Mouse (Mus musculus): ENCODE results near the gene BC017158. TPM values are rescaled to one million over a fixed set of nuclear protein-coding genes. Genes with fewer than 3 reads are reported as not detected.

BC017158 gene
- total RNA-seq (2021) (1 to 10 TPM; 6.2 to 6.5 TPM), polyA plus RNA-seq (2012; rRNA removed) (12.1 and 12.7 TPM in 2 replicates)
- long read RNA-seq, transcript BC017158-201 (13 exons, 2,627 nt) = major isoform, 6 of 8 reads
- long read RNA-seq, partial matches to known transcripts = 2 of 8 reads
- long read RNA-seq, other reads (novel, unspliced or antisense) = 0 of 8 reads

GRCm38 (mm10) chr7:128297617-128298480, at the start of gene BC017158:
BC017158 (minus strand) TSS chr7:128298170.
- Histone ChIP-seq H3K27me3 (ENCODE audit: control insufficient read depth, insufficient read depth, low read length) (no peaks in the 10 kb centered on the region), H3K4me3 (peak within 1 kb of the TSS; percentile 92), H3K4me1 (ENCODE audit: control insufficient read depth, insufficient read depth, low read length) (peaks cover 3% of the 10 kb centered on the region), H3K79me2 (replicated peaks; ENCODE audit: control insufficient read depth, insufficient read depth, low read length) (no peaks in the 10 kb centered on the region; the same call in 1 of the 2 replicates), H3K27ac (peak within 1 kb of the TSS; percentile 68), H3K36me3 (ENCODE audit: control insufficient read depth, insufficient read depth, low read length) (no peaks in the 10 kb centered on the region), H3K9ac (ENCODE audit: low read depth, low read length) (peak within 1 kb of the TSS; percentile 97)
- intact Hi-C loops (cut with DNase I) = loop anchor here (2.0 kb wide), 1 partner anchor 61 kb away; the partner anchor contains the start of gene Armc5
- 0 out of 2 replicates have a peak, but pooled peaks have one; percentile 47 for TF ChIP-seq EP300 (IDR thresholded peaks at IDR 0.05; ENCODE audit: insufficient read depth, low read depth, low read length)
- 0 out of 2 replicates have a peak, but pooled peaks have one; percentile 9 for TF ChIP-seq CTCF (IDR thresholded peaks at IDR 0.05)
- peak; percentile 60 for TF ChIP-seq POLR2A (IDR thresholded peaks at IDR 0.05; ENCODE audit: insufficient read depth, low read depth, low read length)
- DNase-seq = peak; percentile 83 to 84
- 2% methylated on average over 47 of the region's 47 CpGs for WGBS

- H3K9ac ChIP-seq (ENCODE audit: low read depth, low read length) = no peak overlapping the region
- intact Hi-C loops (cut with DNase I) = no loop called here
- H3K36me3 ChIP-seq (ENCODE audit: control insufficient read depth, insufficient read depth, low read length) = no peaks in the 10 kb centered on the region
- DNase-seq = peak in 1 of 2 experiments; percentile 11
- no peaks in the 10 kb centered on the region for H3K79me2 ChIP-seq (replicated peaks; ENCODE audit: control insufficient read depth, insufficient read depth, low read length)
- peaks cover 2% of the 10 kb centered on the region for H3K4me1 ChIP-seq (ENCODE audit: control insufficient read depth, insufficient read depth, low read length)
- WGBS = 69% methylated on average over 8 of the region's 8 CpGs
- H3K27ac ChIP-seq = no peak overlapping the region
- no peaks in the 10 kb centered on the region for H3K27me3 ChIP-seq (ENCODE audit: control insufficient read depth, insufficient read depth, low read length)
- H3K4me3 ChIP-seq = no peak overlapping the region
- TF ChIP-seq CTCF (IDR thresholded peaks at IDR 0.05) (no peak), EP300 (IDR thresholded peaks at IDR 0.05; ENCODE audit: insufficient read depth, low read depth, low read length) (no peak), POLR2A (IDR thresholded peaks at IDR 0.05; ENCODE audit: insufficient read depth, low read depth, low read length) (no peak)
Measured at GRCm38 (mm10) chr7:128346991-128347390, 49.0 kb upstream of the BC017158 start.

DNA sequence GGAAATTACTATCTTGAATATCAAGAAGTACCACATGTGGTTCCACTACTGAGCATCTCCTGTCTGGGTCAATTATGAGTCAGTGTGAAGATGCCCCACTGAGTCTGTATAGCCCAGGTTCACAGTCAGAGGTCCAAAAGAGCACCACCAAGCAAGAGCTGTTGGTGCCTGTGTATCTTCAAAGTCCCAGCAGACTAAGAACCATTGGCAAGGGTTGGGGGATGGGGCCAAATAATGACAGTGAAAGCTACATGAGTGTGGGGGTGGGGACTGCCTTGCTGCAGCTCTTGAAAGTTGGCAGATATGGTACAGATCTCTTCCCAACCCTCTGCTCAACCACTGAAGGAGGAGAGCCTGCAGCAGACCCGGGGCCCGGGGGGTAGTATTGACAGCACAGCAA, 48.6 kb upstream of the BC017158 start:
- H3K4me1 ChIP-seq (ENCODE audit: control insufficient read depth, insufficient read depth, low read length) = peaks cover 2% of the 10 kb centered on the region
- intact Hi-C loops (cut with DNase I) = no loop called here
- H3K4me3 ChIP-seq = no peak overlapping the region
- H3K27me3 ChIP-seq (ENCODE audit: control insufficient read depth, insufficient read depth, low read length) = no peaks in the 10 kb centered on the region
- no peak overlapping the region for H3K27ac ChIP-seq
- no peak for DNase-seq
- no peak overlapping the region for H3K9ac ChIP-seq (ENCODE audit: low read depth, low read length)
- no peaks in the 10 kb centered on the region for H3K36me3 ChIP-seq (ENCODE audit: control insufficient read depth, insufficient read depth, low read length)
- TF ChIP-seq EP300 (IDR thresholded peaks at IDR 0.05; ENCODE audit: insufficient read depth, low read depth, low read length) (no peak), CTCF (IDR thresholded peaks at IDR 0.05) (no peak)
- no peaks in the 10 kb centered on the region for H3K79me2 ChIP-seq (replicated peaks; ENCODE audit: control insufficient read depth, insufficient read depth, low read length)
- WGBS = 47% methylated on average over 2 of the region's 2 CpGs

GRCm38 (mm10) chr7:128345691-128346090, 47.7 kb upstream of the BC017158 start:
- Histone ChIP-seq H3K9ac (ENCODE audit: low read depth, low read length) (no peak overlapping the region), H3K4me3 (no peak overlapping the region), H3K27ac (no peak overlapping the region), H3K27me3 (ENCODE audit: control insufficient read depth, insufficient read depth, low read length) (no peaks in the 10 kb centered on the region), H3K4me1 (ENCODE audit: control insufficient read depth, insufficient read depth, low read length) (peaks cover 2% of the 10 kb centered on the region), H3K79me2 (replicated peaks; ENCODE audit: control insufficient read depth, insufficient read depth, low read length) (no peaks in the 10 kb centered on the region), H3K36me3 (ENCODE audit: control insufficient read depth, insufficient read depth, low read length) (no peaks in the 10 kb centered on the region)
- DNase-seq = no peak
- WGBS = 82% methylated on average over 6 of the region's 6 CpGs
- no peak for TF ChIP-seq POLR2A (IDR thresholded peaks at IDR 0.05; ENCODE audit: insufficient read depth, low read depth, low read length)
- no peak for TF ChIP-seq EP300 (IDR thresholded peaks at IDR 0.05; ENCODE audit: insufficient read depth, low read depth, low read length)
- no peak for TF ChIP-seq CTCF (IDR thresholded peaks at IDR 0.05)
- intact Hi-C loops (cut with DNase I) = loop anchor here (1.0 kb wide), 3 partner anchors 40 to 108 kb away; partner anchors contain the start of gene Armc5

DNA sequence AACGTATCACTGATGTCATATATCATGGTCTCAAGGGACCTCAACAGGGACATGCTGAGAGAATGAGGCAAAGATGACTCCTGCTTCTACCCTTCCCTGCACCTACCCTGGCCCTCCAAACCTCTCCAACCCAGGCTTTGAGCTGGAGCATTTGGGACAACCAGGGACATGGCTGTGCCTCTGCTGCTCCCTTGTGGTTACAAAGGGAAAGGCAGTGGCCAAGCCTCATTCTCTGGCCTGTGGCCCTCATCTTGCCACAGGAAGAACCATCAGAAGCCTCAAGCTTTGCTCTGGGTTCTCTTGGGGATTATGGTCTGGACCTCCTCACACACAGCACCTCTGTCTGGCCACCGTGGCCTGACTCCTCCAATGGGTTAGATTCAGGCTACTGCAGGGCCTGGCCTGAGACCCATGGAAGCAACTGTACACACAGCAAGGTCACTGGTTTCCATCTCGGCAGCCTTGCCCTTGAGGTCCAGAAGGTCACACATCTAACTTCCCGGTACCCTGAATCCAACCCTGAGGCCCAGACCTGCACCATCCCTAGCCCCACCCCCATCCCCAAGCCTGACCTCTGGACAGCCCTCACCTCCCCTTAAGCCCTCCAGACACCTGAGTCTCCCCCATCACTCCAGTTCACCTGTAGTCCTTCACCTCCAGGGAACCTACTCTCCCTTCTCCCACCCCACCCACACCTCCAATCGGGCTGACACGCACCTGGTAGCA, 47.1 kb upstream of the BC017158 start:
- intact Hi-C loops (cut with DNase I) = loop anchor here (1.0 kb wide), 3 partner anchors 40 to 108 kb away; partner anchors contain the start of gene Armc5
- Histone ChIP-seq H3K27me3 (ENCODE audit: control insufficient read depth, insufficient read depth, low read length) (no peaks in the 10 kb centered on the region), H3K79me2 (replicated peaks; ENCODE audit: control insufficient read depth, insufficient read depth, low read length) (no peaks in the 10 kb centered on the region), H3K4me1 (ENCODE audit: control insufficient read depth, insufficient read depth, low read length) (peaks cover 2% of the 10 kb centered on the region), H3K4me3 (no peak overlapping the region), H3K9ac (ENCODE audit: low read depth, low read length) (no peak overlapping the region), H3K27ac (no peak overlapping the region), H3K36me3 (ENCODE audit: control insufficient read depth, insufficient read depth, low read length) (no peaks in the 10 kb centered on the region)
- TF ChIP-seq EP300 (IDR thresholded peaks at IDR 0.05; ENCODE audit: insufficient read depth, low read depth, low read length) (peak; percentile 95; the same call in 1 of the 2 replicates), CTCF (IDR thresholded peaks at IDR 0.05) (no peak; the same call in 1 of the 2 replicates)
- 41% methylated on average over 6 of the region's 6 CpGs for WGBS
- DNase-seq = peak; percentile 78 to 86

Data from heart, adult 2 months (tissue).